Mouse (Mus musculus) E14TG2a.4 (cell line): ENCODE data around the gene 4933400A11Rik.

Source experiments
- H3K27me3 ChIP-seq: 2 replicates; pipeline ENCODE4 v1.6.1; 2014; ENCODE audit warnings: low read length, control low read depth; ENCODE audit not compliant: insufficient read depth
- H3K36me3 ChIP-seq: 2 replicates; pipeline ENCODE4 v1.6.1; 2014; ENCODE audit warnings: low read length, control low read depth; ENCODE audit not compliant: insufficient read depth
- H3K4me1 ChIP-seq: replicated peaks from 2 replicates; pipeline ENCODE4 v1.6.1; 2014; ENCODE audit warnings: low read depth, low read length, control low read depth
- H3K4me3 ChIP-seq: replicated peaks from 2 replicates; pipeline ENCODE4 v1.5.1; 2014; ENCODE audit warnings: mild to moderate bottlenecking, low read length
- H3K9me3 ChIP-seq: 2 replicates; pipeline ENCODE4 v1.6.1; 2014; ENCODE audit warnings: low read length, control low read depth
- CTCF ChIP-seq: conservative IDR thresholded peaks from 2 replicates; pipeline ENCODE4 v1.5.1; 2014; ENCODE audit warnings: low read length
- NANOG ChIP-seq: IDR thresholded peaks from 2 replicates; pipeline ENCODE4 v1.6.1; 2014; ENCODE audit warnings: borderline replicate concordance, low read length, mixed read lengths
- POU5F1 ChIP-seq: IDR thresholded peaks from 2 replicates; pipeline ENCODE4 v1.6.1; 2014; ENCODE audit warnings: low read length, borderline replicate concordance

4933400A11Rik gene

GRCm38 (mm10) chrX:169800238-169800637, 20.8 kb upstream of the 4933400A11Rik start:
- H3K36me3 ChIP-seq = no peaks in the 10 kb centered on the region
- H3K4me3 ChIP-seq = no peak overlapping the region
- H3K4me1 ChIP-seq = no peaks in the 10 kb centered on the region
- no peaks in the 10 kb centered on the region for H3K27me3 ChIP-seq
- H3K9me3 ChIP-seq = no peaks in the 10 kb centered on the region
- TF ChIP-seq NANOG (no peak), CTCF (no peak), POU5F1 (no peak)

- H3K27me3 ChIP-seq = no peaks in the 10 kb centered on the region
- no peaks in the 10 kb centered on the region for H3K36me3 ChIP-seq
- no peak overlapping the region for H3K4me3 ChIP-seq
- no peaks in the 10 kb centered on the region for H3K4me1 ChIP-seq
- no peaks in the 10 kb centered on the region for H3K9me3 ChIP-seq
- TF ChIP-seq CTCF = 0 out of 2 replicates have a peak, but pooled peaks have one; percentile 14
- TF ChIP-seq POU5F1 = no peak
- no peak for TF ChIP-seq NANOG
Measured at GRCm38 (mm10) chrX:169798987-169799680, 19.7 kb upstream of the 4933400A11Rik start.

- no peak overlapping the region for H3K4me3 ChIP-seq
- H3K27me3 ChIP-seq = no peaks in the 10 kb centered on the region
- H3K36me3 ChIP-seq = no peaks in the 10 kb centered on the region
- TF ChIP-seq POU5F1 (no peak), NANOG (no peak), CTCF (no peak)
- no peaks in the 10 kb centered on the region for H3K4me1 ChIP-seq
- no peaks in the 10 kb centered on the region for H3K9me3 ChIP-seq
Measured at GRCm38 (mm10) chrX:169797148-169797547, 17.7 kb upstream of the 4933400A11Rik start.

GRCm38 (mm10) chrX:169794831-169795311, 15.4 kb upstream of the 4933400A11Rik start:
- no peak for TF ChIP-seq CTCF
- no peak for TF ChIP-seq POU5F1
- TF ChIP-seq NANOG = no peak
- H3K4me1 ChIP-seq = no peaks in the 10 kb centered on the region

GRCm38 (mm10) chrX:169794421-169794820, 15.0 kb upstream of the 4933400A11Rik start:
- H3K27me3 ChIP-seq = no peaks in the 10 kb centered on the region
- no peaks in the 10 kb centered on the region for H3K9me3 ChIP-seq
- H3K36me3 ChIP-seq = no peaks in the 10 kb centered on the region
- no peaks in the 10 kb centered on the region for H3K4me1 ChIP-seq
- TF ChIP-seq NANOG = no peak
- TF ChIP-seq CTCF = no peak
- no peak for TF ChIP-seq POU5F1
- H3K4me3 ChIP-seq = no peak overlapping the region

More at GRCm38 (mm10) chrX:169794831-169795311, 15.4 kb upstream of the 4933400A11Rik start:
- Histone ChIP-seq H3K36me3 (no peaks in the 10 kb centered on the region), H3K27me3 (no peaks in the 10 kb centered on the region), H3K9me3 (no peaks in the 10 kb centered on the region), H3K4me3 (no peak overlapping the region)

GRCm38 (mm10) chrX:169792879-169793278, 13.4 kb upstream of the 4933400A11Rik start:
- no peaks in the 10 kb centered on the region for H3K9me3 ChIP-seq
- no peak overlapping the region for H3K4me3 ChIP-seq
- H3K36me3 ChIP-seq = no peaks in the 10 kb centered on the region
- no peaks in the 10 kb centered on the region for H3K27me3 ChIP-seq
- H3K4me1 ChIP-seq = no peaks in the 10 kb centered on the region
- TF ChIP-seq NANOG (no peak), CTCF (no peak), POU5F1 (no peak)

GRCm38 (mm10) chrX:169789702-169790101, 10.3 kb upstream of the 4933400A11Rik start:
- Histone ChIP-seq H3K4me1 (no peaks in the 10 kb centered on the region), H3K4me3 (no peak overlapping the region)

GRCm38 (mm10) chrX:169758001-169758400, 21.4 kb downstream of the 4933400A11Rik start:
- no peaks in the 10 kb centered on the region for H3K36me3 ChIP-seq
- H3K4me1 ChIP-seq = no peaks in the 10 kb centered on the region
- no peaks in the 10 kb centered on the region for H3K9me3 ChIP-seq
- no peak overlapping the region for H3K4me3 ChIP-seq
- no peak for TF ChIP-seq POU5F1
- TF ChIP-seq CTCF = no peak
- TF ChIP-seq NANOG = no peak
- H3K27me3 ChIP-seq = no peaks in the 10 kb centered on the region

More at GRCm38 (mm10) chrX:169789702-169790101, 10.3 kb upstream of the 4933400A11Rik start:
- no peaks in the 10 kb centered on the region for H3K36me3 ChIP-seq
- no peaks in the 10 kb centered on the region for H3K9me3 ChIP-seq
- TF ChIP-seq CTCF = no peak
- TF ChIP-seq NANOG = no peak
- H3K27me3 ChIP-seq = no peaks in the 10 kb centered on the region
